Mouse (Mus musculus): ENCODE results near the gene Actl10. TPM values are rescaled to one million over a fixed set of nuclear protein-coding genes. Genes with fewer than 3 reads are reported as not detected.

The Actl10 gene
- polyA plus RNA-seq (2015; fragmentation: Nextera tagmentation; extraction: Ambion mirVana) = 0.43 and 0.55 TPM in 2 replicates

- 87% methylated on average over 4 of the region's 4 CpGs for WGBS
- peak within 1 kb of the TSS; percentile 59; the same call in 1 of the 2 replicates for H3K9ac ChIP-seq
- H3K36me3 ChIP-seq = no peaks in the 10 kb centered on the region; the same call in 1 of the 2 replicates
- H3K9me3 ChIP-seq = no peaks in the 10 kb centered on the region
- peaks cover 26% of the 10 kb centered on the region for H3K27me3 ChIP-seq
- H3K4me1 ChIP-seq (replicated peaks) = peaks cover 51% of the 10 kb centered on the region
- peak within 1 kb of the TSS; percentile 43 for H3K4me2 ChIP-seq
- peak within 1 kb of the TSS; percentile 35; the same call in 1 of the 2 replicates for H3K27ac ChIP-seq
- no peak within 1 kb of the TSS for H3K4me3 ChIP-seq
- no peak for ATAC-seq (ENCODE audit: low FRiP score)
Measured at GRCm38 (mm10) chr2:154551476-154551875, at the start of gene Actl10. Gene Actl10, plus strand, starts transcription at chr2:154551776.

GRCm38 (mm10) chr2:154507076-154507475 is 44.5 kb upstream of the Actl10 start:
- Histone ChIP-seq H3K27ac (no peak overlapping the region), H3K9me3 (no peaks in the 10 kb centered on the region), H3K9ac (no peak overlapping the region), H3K4me1 (replicated peaks) (no peaks in the 10 kb centered on the region; the same call in 1 of the 2 replicates), H3K36me3 (peaks cover 26% of the 10 kb centered on the region), H3K4me3 (no peak overlapping the region), H3K4me2 (no peak overlapping the region), H3K27me3 (no peaks in the 10 kb centered on the region)
- WGBS = 76% methylated on average over 2 of the region's 2 CpGs
- ATAC-seq (ENCODE audit: low FRiP score) = no peak

DNA sequence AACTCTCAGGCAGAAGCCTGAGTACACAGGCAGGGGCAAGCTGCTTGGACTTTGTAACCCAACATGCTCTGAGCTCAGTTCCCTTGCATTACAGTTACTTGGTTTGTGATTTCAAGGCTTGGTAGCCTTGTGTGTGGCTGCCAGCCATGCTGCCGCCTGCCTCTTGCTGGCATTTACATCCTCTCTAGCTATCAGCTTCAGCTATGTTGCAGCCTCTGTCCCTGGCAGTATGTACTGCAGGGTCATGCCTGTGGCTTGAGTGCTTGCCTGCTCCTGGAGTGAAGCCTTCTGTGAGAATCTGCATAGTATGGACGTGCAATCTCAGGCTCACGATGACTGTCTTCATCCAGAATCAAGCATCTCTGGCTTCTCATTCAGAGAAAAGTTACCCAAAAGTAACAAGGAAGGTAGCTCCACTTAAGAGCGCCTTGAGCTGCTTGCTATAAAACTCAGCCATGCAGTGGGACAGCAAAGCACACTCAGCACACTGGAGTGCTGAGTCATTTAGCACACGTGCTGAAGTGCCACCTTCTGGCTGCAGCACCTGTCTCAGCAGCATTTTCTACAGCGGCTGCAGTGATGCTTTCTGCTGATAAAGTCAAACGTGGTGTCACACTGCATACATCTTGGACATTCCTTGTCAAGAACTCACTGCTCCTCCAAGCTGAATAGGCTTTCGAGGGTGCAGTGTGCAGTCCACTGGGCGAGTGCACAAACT is 43.9 kb upstream of the Actl10 start:
- WGBS = 81% methylated on average over 9 of the region's 9 CpGs
- no peaks in the 10 kb centered on the region for H3K27me3 ChIP-seq
- no peaks in the 10 kb centered on the region; the same call in 1 of the 2 replicates for H3K4me1 ChIP-seq (replicated peaks)
- H3K9ac ChIP-seq = no peak overlapping the region
- H3K4me2 ChIP-seq = no peak overlapping the region
- ATAC-seq (ENCODE audit: low FRiP score) = no peak
- no peaks in the 10 kb centered on the region for H3K9me3 ChIP-seq
- H3K4me3 ChIP-seq = no peak overlapping the region
- no peak overlapping the region for H3K27ac ChIP-seq
- H3K36me3 ChIP-seq = peaks cover 29% of the 10 kb centered on the region

GRCm38 (mm10) chr2:154508450-154508849 is 43.1 kb upstream of the Actl10 start:
- WGBS = 86% methylated on average over 4 of the region's 4 CpGs
- no peak overlapping the region for H3K4me3 ChIP-seq
- H3K9me3 ChIP-seq = no peaks in the 10 kb centered on the region
- no peak overlapping the region for H3K9ac ChIP-seq
- no peaks in the 10 kb centered on the region for H3K27me3 ChIP-seq
- H3K4me2 ChIP-seq = no peak overlapping the region
- H3K36me3 ChIP-seq = peaks cover 29% of the 10 kb centered on the region
- no peak for ATAC-seq (ENCODE audit: low FRiP score)
- H3K4me1 ChIP-seq (replicated peaks) = no peaks in the 10 kb centered on the region; the same call in 1 of the 2 replicates
- H3K27ac ChIP-seq = no peak overlapping the region

DNA sequence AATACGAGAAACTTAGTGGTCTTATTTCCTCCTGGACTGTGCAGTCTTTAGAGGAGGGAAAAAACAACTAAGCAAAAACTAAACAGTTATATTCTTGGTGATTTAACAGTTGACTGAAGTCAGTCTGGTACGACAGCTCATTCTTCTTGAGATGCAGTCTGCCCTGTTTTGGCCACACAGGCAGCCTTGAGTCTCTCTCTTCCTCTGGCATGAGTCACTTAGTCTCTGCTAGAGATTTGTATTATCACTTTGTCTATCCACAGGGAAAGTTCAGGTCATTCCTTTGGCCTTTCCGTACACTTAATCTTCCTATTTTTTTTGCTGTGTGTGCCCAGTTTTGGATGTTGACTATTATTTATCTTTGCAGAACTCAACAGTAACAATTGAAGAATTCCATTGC is 41.4 kb upstream of the Actl10 start:
- ATAC-seq (ENCODE audit: low FRiP score) = no peak
- Histone ChIP-seq H3K4me3 (no peak overlapping the region), H3K9me3 (no peaks in the 10 kb centered on the region), H3K36me3 (peaks cover 25% of the 10 kb centered on the region), H3K27ac (no peak overlapping the region), H3K4me2 (no peak overlapping the region), H3K9ac (no peak overlapping the region), H3K27me3 (no peaks in the 10 kb centered on the region), H3K4me1 (replicated peaks) (no peaks in the 10 kb centered on the region; the same call in 1 of the 2 replicates)
- WGBS = 97% methylated on average over 3 of the region's 3 CpGs

- 89% methylated on average over 3 of the region's 3 CpGs for WGBS
- no peak overlapping the region for H3K27ac ChIP-seq
- no peak overlapping the region for H3K4me3 ChIP-seq
- H3K27me3 ChIP-seq = no peaks in the 10 kb centered on the region
- H3K4me2 ChIP-seq = no peak overlapping the region
- no peak for ATAC-seq (ENCODE audit: low FRiP score)
- H3K9me3 ChIP-seq = no peaks in the 10 kb centered on the region
- peaks cover 41% of the 10 kb centered on the region for H3K36me3 ChIP-seq
- no peaks in the 10 kb centered on the region for H3K4me1 ChIP-seq (replicated peaks)
- no peak overlapping the region for H3K9ac ChIP-seq
Measured at GRCm38 (mm10) chr2:154516944-154517343, 34.6 kb upstream of the Actl10 start.

GRCm38 (mm10) chr2:154517424-154517823 is 34.2 kb upstream of the Actl10 start:
- no peak for ATAC-seq (ENCODE audit: low FRiP score)
- 95% methylated on average over 5 of the region's 5 CpGs for WGBS

GRCm38 (mm10) chr2:154521449-154521848 is 30.1 kb upstream of the Actl10 start:
- Histone ChIP-seq H3K4me3 (no peak overlapping the region), H3K9me3 (no peaks in the 10 kb centered on the region), H3K4me2 (no peak overlapping the region), H3K27ac (no peak overlapping the region), H3K9ac (no peak overlapping the region), H3K36me3 (peaks cover 71% of the 10 kb centered on the region), H3K4me1 (replicated peaks) (no peaks in the 10 kb centered on the region), H3K27me3 (no peaks in the 10 kb centered on the region)
- ATAC-seq (ENCODE audit: low FRiP score) = no peak

More at GRCm38 (mm10) chr2:154517424-154517823, 34.2 kb upstream of the Actl10 start:
- no peaks in the 10 kb centered on the region for H3K9me3 ChIP-seq
- H3K27me3 ChIP-seq = no peaks in the 10 kb centered on the region
- H3K36me3 ChIP-seq = peaks cover 39% of the 10 kb centered on the region
- no peak overlapping the region for H3K9ac ChIP-seq
- H3K27ac ChIP-seq = no peak overlapping the region
- no peak overlapping the region for H3K4me3 ChIP-seq
- H3K4me1 ChIP-seq (replicated peaks) = no peaks in the 10 kb centered on the region
- no peak overlapping the region for H3K4me2 ChIP-seq

DNA sequence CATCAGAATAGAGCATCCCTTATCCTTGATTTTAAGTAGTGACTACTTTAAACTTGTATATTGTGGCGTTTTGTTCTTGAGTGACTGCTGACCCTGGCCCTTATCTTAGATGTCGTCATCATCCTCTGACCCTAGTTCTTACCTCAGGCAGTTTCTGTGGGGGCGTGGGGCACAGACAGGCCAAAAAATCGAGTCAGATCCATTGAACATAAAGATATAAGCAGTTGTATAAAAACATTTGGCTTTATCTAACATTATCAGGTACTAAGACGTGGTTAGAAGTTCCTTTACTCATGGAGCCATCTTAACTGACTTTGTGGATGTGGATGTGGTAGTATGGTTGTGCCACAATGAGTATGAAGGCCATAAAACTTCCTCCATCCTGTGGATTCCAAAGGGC is 29.2 kb upstream of the Actl10 start:
- Histone ChIP-seq H3K36me3 (peaks cover 65% of the 10 kb centered on the region), H3K27me3 (no peaks in the 10 kb centered on the region), H3K4me2 (no peak overlapping the region), H3K4me3 (no peak overlapping the region), H3K4me1 (replicated peaks) (no peaks in the 10 kb centered on the region), H3K27ac (no peak overlapping the region), H3K9ac (no peak overlapping the region), H3K9me3 (no peaks in the 10 kb centered on the region)
- ATAC-seq (ENCODE audit: low FRiP score) = no peak
- 96% methylated on average over 5 of the region's 5 CpGs for WGBS

- H3K4me3 ChIP-seq = no peak overlapping the region
- 97% methylated on average over 2 of the region's 2 CpGs for WGBS
- no peaks in the 10 kb centered on the region for H3K4me1 ChIP-seq (replicated peaks)
- no peak overlapping the region for H3K4me2 ChIP-seq
- no peak overlapping the region for H3K9ac ChIP-seq
- no peaks in the 10 kb centered on the region for H3K9me3 ChIP-seq
- ATAC-seq (ENCODE audit: low FRiP score) = no peak
- peaks cover 66% of the 10 kb centered on the region for H3K36me3 ChIP-seq
- H3K27ac ChIP-seq = no peak overlapping the region
- no peaks in the 10 kb centered on the region for H3K27me3 ChIP-seq
Measured at GRCm38 (mm10) chr2:154525285-154525684, 26.3 kb upstream of the Actl10 start.

DNA sequence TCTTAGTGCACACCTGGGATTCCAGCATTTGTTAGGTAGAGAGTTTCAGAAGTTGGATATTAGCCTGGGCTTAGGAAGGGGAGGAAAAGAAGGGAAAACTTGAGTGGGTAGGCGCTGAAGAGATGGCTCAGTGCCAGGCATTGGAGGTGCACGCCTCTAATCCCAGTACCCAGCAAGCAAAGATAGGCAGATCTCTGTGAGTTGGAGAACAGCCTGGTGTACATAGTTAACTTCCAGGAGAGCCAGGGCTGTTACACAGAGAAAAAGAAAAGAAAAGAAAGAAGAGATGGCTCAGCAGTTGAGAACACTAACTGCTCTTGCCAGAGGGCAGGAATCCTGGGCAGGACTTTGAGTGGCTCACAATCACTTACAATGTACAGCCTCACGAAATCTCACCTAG is 25.0 kb upstream of the Actl10 start:
- Histone ChIP-seq H3K27me3 (no peaks in the 10 kb centered on the region), H3K36me3 (peaks cover 71% of the 10 kb centered on the region), H3K4me3 (no peak overlapping the region), H3K9ac (no peak overlapping the region), H3K27ac (no peak overlapping the region), H3K4me2 (no peak overlapping the region), H3K4me1 (replicated peaks) (no peaks in the 10 kb centered on the region), H3K9me3 (no peaks in the 10 kb centered on the region)
- ATAC-seq (ENCODE audit: low FRiP score) = no peak
- 75% methylated on average over 3 of the region's 3 CpGs for WGBS

- H3K4me1 ChIP-seq (replicated peaks) = peaks cover 3% of the 10 kb centered on the region
- no peak overlapping the region for H3K9ac ChIP-seq
- 40% methylated on average over 3 of the region's 3 CpGs for WGBS
- no peaks in the 10 kb centered on the region for H3K9me3 ChIP-seq
- H3K4me2 ChIP-seq = no peak overlapping the region
- H3K27ac ChIP-seq = peak overlapping the region; percentile 52
- peaks cover 79% of the 10 kb centered on the region for H3K36me3 ChIP-seq
- H3K27me3 ChIP-seq = no peaks in the 10 kb centered on the region
- no peak overlapping the region for H3K4me3 ChIP-seq
- ATAC-seq (ENCODE audit: low FRiP score) = no peak
Measured at GRCm38 (mm10) chr2:154532888-154533287, 18.7 kb upstream of the Actl10 start.

GRCm38 (mm10) chr2:154534704-154535270 is 16.8 kb upstream of the Actl10 start:
- Histone ChIP-seq H3K9ac (no peak overlapping the region), H3K36me3 (peaks cover 67% of the 10 kb centered on the region), H3K27ac (no peak overlapping the region), H3K27me3 (no peaks in the 10 kb centered on the region), H3K9me3 (no peaks in the 10 kb centered on the region), H3K4me1 (replicated peaks) (peaks cover 20% of the 10 kb centered on the region), H3K4me3 (no peak overlapping the region), H3K4me2 (no peak overlapping the region)
- 94% methylated on average over 12 of the region's 12 CpGs for WGBS
- no peak for ATAC-seq (ENCODE audit: low FRiP score)
